Mouse (Mus musculus): ENCODE results near the gene Spop.

- TF ChIP-seq CTCF (IDR thresholded peaks at IDR 0.05; ENCODE audit: low read depth, low read length) (no peak), POLR2A (IDR thresholded peaks at IDR 0.05; ENCODE audit: borderline replicate concordance, low read depth, low read length) (no peak)
Measured at GRCm38 (mm10) chr11:95368231-95368823, 45.6 kb upstream of the Spop start.

Data from bone marrow macrophage, adult 2 months (primary cell).